Mouse (Mus musculus): ENCODE measurements around the gene Pon3. TPM values are rescaled to one million over a fixed set of nuclear protein-coding genes. Genes with fewer than 3 reads are reported as not detected.

Pon3 gene
- 1 to 10 TPM; 1.1 to 4.5 TPM for total RNA-seq (2021)
- long read RNA-seq, experiment 1 = 0 reads
- long read RNA-seq, experiment 2 = 0 reads

- peak; percentile 3 to 10 for DNase-seq (ENCODE audit: low spot score in 2 of 2)
Observed at GRCm38 (mm10) chr6:5255722-5256451, at the start of gene Pon3. Pon3 (minus strand) TSS chr6:5256286.

- DNase-seq (ENCODE audit: low spot score in 2 of 2) = no peak
Observed at GRCm38 (mm10) chr6:5304956-5305355, 48.9 kb upstream of the Pon3 start.

- no peak for DNase-seq (ENCODE audit: low spot score in 2 of 2)
Observed at GRCm38 (mm10) chr6:5300629-5301028, 44.5 kb upstream of the Pon3 start.

- DNase-seq (ENCODE audit: low spot score in 2 of 2) = no peak
Observed at GRCm38 (mm10) chr6:5299561-5299960, 43.5 kb upstream of the Pon3 start.

GRCm38 (mm10) chr6:5298092-5298554, 42.0 kb upstream of the Pon3 start, which contains the start of gene Pon2:
Pon2 (minus strand) TSS chr6:5298455.
- DNase-seq (ENCODE audit: low spot score in 2 of 2) = peak; percentile 38 to 39

- peak; percentile 7 to 27 for DNase-seq (ENCODE audit: low spot score in 2 of 2)
Observed at GRCm38 (mm10) chr6:5297321-5298091, 41.4 kb upstream of the Pon3 start.

- no peak for DNase-seq (ENCODE audit: low spot score in 2 of 2)
Observed at GRCm38 (mm10) chr6:5296067-5296466, 40.0 kb upstream of the Pon3 start.

- DNase-seq (ENCODE audit: low spot score in 2 of 2) = no peak
Observed at GRCm38 (mm10) chr6:5294659-5295449, 38.8 kb upstream of the Pon3 start.

GRCm38 (mm10) chr6:5292841-5293240, 36.8 kb upstream of the Pon3 start:
- no peak for DNase-seq (ENCODE audit: low spot score in 2 of 2)

- no peak for DNase-seq (ENCODE audit: low spot score in 2 of 2)
Observed at GRCm38 (mm10) chr6:5291450-5291849, 35.4 kb upstream of the Pon3 start.

- DNase-seq (ENCODE audit: low spot score in 2 of 2) = no peak
Observed at GRCm38 (mm10) chr6:5287919-5288318, 31.8 kb upstream of the Pon3 start.

GRCm38 (mm10) chr6:5287392-5287791, 31.3 kb upstream of the Pon3 start:
- DNase-seq (ENCODE audit: low spot score in 2 of 2) = no peak

- DNase-seq (ENCODE audit: low spot score in 2 of 2) = no peak
Observed at GRCm38 (mm10) chr6:5282418-5282817, 26.3 kb upstream of the Pon3 start.

GRCm38 (mm10) chr6:5280576-5281305, 24.7 kb upstream of the Pon3 start:
- no peak for DNase-seq (ENCODE audit: low spot score in 2 of 2)

- DNase-seq (ENCODE audit: low spot score in 2 of 2) = no peak
Observed at GRCm38 (mm10) chr6:5277972-5278371, 21.9 kb upstream of the Pon3 start.

GRCm38 (mm10) chr6:5269641-5270040, 13.6 kb upstream of the Pon3 start:
- no peak for DNase-seq (ENCODE audit: low spot score in 2 of 2)

- no peak for DNase-seq (ENCODE audit: low spot score in 2 of 2)
Observed at GRCm38 (mm10) chr6:5264793-5265192, 8.7 kb upstream of the Pon3 start.

GRCm38 (mm10) chr6:5263250-5263999, 7.3 kb upstream of the Pon3 start:
- DNase-seq (ENCODE audit: low spot score in 2 of 2) = no peak

GRCm38 (mm10) chr6:5262322-5263249, 6.5 kb upstream of the Pon3 start:
- no peak for DNase-seq (ENCODE audit: low spot score in 2 of 2)
